ENCODE assay signal across 9 mouse cellular contexts in the genomic region with DNA sequence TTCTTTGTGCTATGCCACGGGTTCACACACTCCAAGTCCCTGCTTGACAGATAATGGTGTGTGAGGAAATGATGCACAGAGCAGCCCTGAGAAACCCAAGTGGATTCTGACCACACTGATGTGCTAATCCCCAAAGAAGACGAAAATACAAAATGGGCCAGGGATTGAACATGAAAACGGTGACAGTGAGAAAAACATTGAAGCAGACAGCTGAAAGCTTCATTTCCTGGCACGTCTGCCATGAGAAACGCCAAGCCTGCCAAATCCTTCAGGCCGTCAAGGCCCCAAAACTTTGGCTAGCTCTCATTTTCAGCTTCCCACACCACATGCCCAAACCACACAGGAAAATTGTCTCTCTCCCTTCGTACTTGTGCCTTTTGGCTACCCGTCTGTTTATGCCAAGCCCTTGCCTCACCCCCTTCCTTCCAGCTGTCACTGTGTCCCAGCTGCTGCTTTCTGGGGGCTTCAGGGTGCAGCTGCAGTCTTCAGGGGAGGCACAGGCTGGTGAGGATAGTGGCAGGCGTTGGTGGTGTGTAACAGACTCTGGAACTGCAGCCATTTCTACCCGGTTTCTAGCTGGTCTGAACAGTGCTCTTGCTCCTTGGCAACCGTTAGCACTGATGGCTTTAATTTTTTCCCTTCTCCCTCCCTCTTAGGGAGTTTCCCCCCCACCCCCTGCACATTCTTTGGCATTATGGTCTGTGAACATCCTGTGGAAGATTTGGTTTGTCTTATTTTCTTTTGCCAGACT.
DNase-seq lines count a peak whose midpoint lies in the region; ATAC-seq lines count a peak whose summit lies in the region.
"Had no signal": no experiment of that assay in that cellular context is flagged by ENCODE, and none has a peak within 500 bp of the region (broad histone marks: within the 10 kb centered on the region; RNA-seq: fewer than 3 reads in every experiment).

No protein-coding gene starts in this region.

- DNase-seq in heart, adult 11 months = peak; percentile 96
- peak; percentile 89 for DNase-seq in Muller cell, postnatal 12 days (ENCODE audit: inconsistent ontology term)
- DNase-seq in heart, postnatal 14 days = peak; percentile 33 to 58
- peak; percentile 82 for DNase-seq in skeletal muscle tissue, adult 2 months (ENCODE audit: low read depth, low spot score)

- no peaks in the 10 kb centered on the region for H3K9me3 ChIP-seq in heart, embryonic 11.5 days (replicated peaks; ENCODE audit: control insufficient read depth, low read length)
- H3K9me3 ChIP-seq in forebrain, embryonic 15.5 days = no peaks in the 10 kb centered on the region
- no peaks in the 10 kb centered on the region for H3K9me3 ChIP-seq in limb, embryonic 12.5 days
- no peaks in the 10 kb centered on the region for H3K9me3 ChIP-seq in liver, embryonic 12.5 days (replicated peaks)
- H3K9me3 ChIP-seq: G1E had no signal

- no peaks in the 10 kb centered on the region for H3K27me3 ChIP-seq in heart, embryonic 11.5 days (ENCODE audit: control insufficient read depth, insufficient read depth, low read length)
- no peaks in the 10 kb centered on the region for H3K27me3 ChIP-seq in forebrain, embryonic 15.5 days
- H3K27me3 ChIP-seq in limb, embryonic 12.5 days = no peaks in the 10 kb centered on the region
- H3K27me3 ChIP-seq in liver, embryonic 12.5 days (replicated peaks) = no peaks in the 10 kb centered on the region

- intact Hi-C loops in heart, postnatal 14 days (cut with DNase I) = no loop called here

- H3K4me3 ChIP-seq in heart, embryonic 11.5 days (ENCODE audit: low read depth, low read length) = no peak overlapping the region
- H3K4me3 ChIP-seq in forebrain, embryonic 15.5 days = no peak overlapping the region
- no peak overlapping the region for H3K4me3 ChIP-seq in limb, embryonic 12.5 days (replicated peaks)
- no peak overlapping the region for H3K4me3 ChIP-seq in liver, embryonic 12.5 days

- H3K27ac ChIP-seq in heart, embryonic 11.5 days (ENCODE audit: low read depth, low read length) = no peak overlapping the region
- H3K27ac ChIP-seq in forebrain, embryonic 15.5 days (replicated peaks) = peak overlapping the region; percentile 92
- peak overlapping the region; percentile 68 for H3K27ac ChIP-seq in limb, embryonic 12.5 days
- no peak overlapping the region; the same call in 1 of the 2 replicates for H3K27ac ChIP-seq in liver, embryonic 12.5 days

- no peak for ATAC-seq in heart, embryonic 11.5 days (replicated peaks; ENCODE audit: insufficient number of reproducible peaks, low FRiP score, low TSS enrichment)
- ATAC-seq in forebrain, embryonic 15.5 days (replicated peaks) = peak; percentile 91
- ATAC-seq in limb, embryonic 12.5 days (ENCODE audit: insufficient number of reproducible peaks, insufficient read depth, low FRiP score, low TSS enrichment, low read depth) = no peak
- ATAC-seq in liver, embryonic 12.5 days = no peak

- no peak overlapping the region for H3K4me2 ChIP-seq in heart, embryonic 11.5 days
- no peak overlapping the region for H3K4me2 ChIP-seq in forebrain, embryonic 15.5 days (replicated peaks)
- no peak overlapping the region for H3K4me2 ChIP-seq in limb, embryonic 12.5 days
- no peak overlapping the region for H3K4me2 ChIP-seq in liver, embryonic 12.5 days

- H3K4me1 ChIP-seq in heart, embryonic 11.5 days (ENCODE audit: control insufficient read depth, insufficient read depth, low read length) = peaks cover 16% of the 10 kb centered on the region
- H3K4me1 ChIP-seq in forebrain, embryonic 15.5 days = peaks cover 28% of the 10 kb centered on the region
- peaks cover 33% of the 10 kb centered on the region for H3K4me1 ChIP-seq in limb, embryonic 12.5 days (replicated peaks)
- peaks cover 13% of the 10 kb centered on the region for H3K4me1 ChIP-seq in liver, embryonic 12.5 days

- H3K36me3 ChIP-seq in heart, embryonic 11.5 days (ENCODE audit: control insufficient read depth, insufficient read depth, low read length) = no peaks in the 10 kb centered on the region
- no peaks in the 10 kb centered on the region for H3K36me3 ChIP-seq in forebrain, embryonic 15.5 days
- no peaks in the 10 kb centered on the region for H3K36me3 ChIP-seq in limb, embryonic 12.5 days
- no peaks in the 10 kb centered on the region for H3K36me3 ChIP-seq in liver, embryonic 12.5 days

- no peak overlapping the region for H3K9ac ChIP-seq in heart, embryonic 11.5 days (ENCODE audit: low read depth, low read length)
- no peak overlapping the region for H3K9ac ChIP-seq in forebrain, embryonic 15.5 days (replicated peaks)
- H3K9ac ChIP-seq in limb, embryonic 12.5 days (replicated peaks) = no peak overlapping the region
- H3K9ac ChIP-seq in liver, embryonic 12.5 days = no peak overlapping the region

- 57% methylated on average over 11 of the region's 11 CpGs for WGBS in heart, embryonic 11.5 days (ENCODE audit: insufficient replicate concordance)
- 16% methylated on average over 11 of the region's 11 CpGs for WGBS in forebrain, embryonic 15.5 days
- 40% methylated on average over 11 of the region's 11 CpGs for WGBS in limb, embryonic 12.5 days
- 57% methylated on average over 11 of the region's 11 CpGs for WGBS in liver, embryonic 12.5 days (ENCODE audit: insufficient replicate concordance)

Comparison
In these comparisons a context has a peak if more than half of its experiments do, and no peak if none do; other contexts are left out.
1. DNase-seq: peak in every context shown above with its lines; median percentile 96 in heart, adult 11 months; 89 in Muller cell, postnatal 12 days; 82 in skeletal muscle tissue, adult 2 months; 46 in heart, postnatal 14 days.
2. H3K27ac ChIP-seq: peak in forebrain, embryonic 15.5 days (single experiment) and limb, embryonic 12.5 days (single experiment); none in heart, embryonic 11.5 days (single experiment) and liver, embryonic 12.5 days (single experiment).